Mouse (Mus musculus) liver, embryonic 14.5 days (tissue): Measurements from ENCODE around the gene Fbxo36. TPM values are rescaled to one million over a fixed set of nuclear protein-coding genes. Genes with fewer than 3 reads are reported as not detected.
A peak's percentile ranks its signal among the peaks of the same experiment; 100 is the strongest.

Experiments
- ATAC-seq: fragments of 200-750 bp; cut with Nextera tagmentation; 2 replicates; pipeline ENCODE4 v1.8.0; 2017; ENCODE audit warnings: moderate number of reproducible peaks, mild to moderate bottlenecking, moderate library complexity; ENCODE audit not compliant: insufficient read depth
- DNase-seq, 3 experiments: peaks; one replicate each; pipeline ENCODE4 v3.0.0-alpha.2; 2012 to 2013; ENCODE audit warnings: low read depth in 3 of 3, low spot score in 3 of 3
- H3K27ac ChIP-seq: fragments of 300-500 bp; sonication (generic); 2 replicates; pipeline ENCODE4 v1.5.1; 2014; ENCODE audit warnings: moderate library complexity, mild to moderate bottlenecking, control low read depth, inconsistent platforms
- H3K27me3 ChIP-seq: fragments of 300-500 bp; sonication (generic); 2 replicates; pipeline ENCODE4 v1.6.1; 2014; ENCODE audit warnings: mild to moderate bottlenecking, low read length, moderate library complexity; ENCODE audit not compliant: control insufficient read depth, insufficient read depth
- H3K36me3 ChIP-seq: fragments of 300-500 bp; sonication (generic); replicated peaks from 2 replicates; pipeline ENCODE4 v1.6.1; 2014; ENCODE audit warnings: low read depth; ENCODE audit not compliant: control insufficient read depth, insufficient read depth
- H3K4me1 ChIP-seq, 2 experiments: fragments of 200-500 bp in 1 of 2; fragments of 300-500 bp in 1 of 2; sonication (generic) in 1 of 2; replicated peaks; 2 replicates each; pipeline ENCODE4 v1.6.1; 2012 to 2014; ENCODE audit warnings: antibody characterized with exemption in 1 of 2, inconsistent platforms in 1 of 2, low read length in 1 of 2; ENCODE audit not compliant: control insufficient read depth in 2 of 2, insufficient read depth in 2 of 2
- H3K4me2 ChIP-seq: fragments of 300-500 bp; sonication (generic); 2 replicates; pipeline ENCODE4 v1.6.1; 2014; ENCODE audit warnings: low read depth, mild to moderate bottlenecking, control low read depth, moderate library complexity
- H3K4me3 ChIP-seq, 2 experiments: fragments of 200-500 bp in 1 of 2; fragments of 300-500 bp in 1 of 2; sonication (generic) in 1 of 2; 2 replicates each; pipeline ENCODE4 v1.5.1; 2012 to 2014; ENCODE audit warnings: low read depth in 2 of 2, low read length in 2 of 2, mild to moderate bottlenecking in 2 of 2, control low read depth in 1 of 2, inconsistent platforms in 1 of 2, moderate library complexity in 1 of 2; ENCODE audit not compliant: insufficient read depth in 1 of 2
- H3K9ac ChIP-seq: fragments of 300-500 bp; sonication (generic); replicated peaks from 2 replicates; pipeline ENCODE4 v1.6.1; 2014; ENCODE audit warnings: mild to moderate bottlenecking, control low read depth, moderate library complexity
- H3K9me3 ChIP-seq: fragments of 300-500 bp; sonication (generic); 2 replicates; pipeline ENCODE4 v1.6.1; 2016; ENCODE audit warnings: low read length, mixed read lengths; ENCODE audit not compliant: control insufficient read depth
- CTCF ChIP-seq: IDR thresholded peaks from 2 replicates; pipeline ENCODE4 v1.5.1; 2016; ENCODE audit warnings: antibody characterized with exemption, low read depth, control low read depth
- EP300 ChIP-seq: IDR thresholded peaks from 2 replicates; pipeline ENCODE4 v1.6.1; 2016; ENCODE audit warnings: antibody characterized with exemption, low read depth
- WGBS: fragments of 180-500 bp; shearing (Covaris S2); extraction: QIAGEN DNeasy Blood & Tissue Kit; methylation state at CpG from one replicate; pipeline ENCODE4 v1.1.7; 2014; ENCODE audit not compliant: insufficient replicate concordance; 5-methylcytosine and 5-hydroxymethylcytosine counted together
- polyA plus RNA-seq, 2 experiments: library from polyadenylated mRNA; depleted of rRNA in 1 of 2; stranded (reverse) in 1 of 2; unstranded in 1 of 2; fragments of >200 nt; fragmentation: Nextera tagmentation in 1 of 2; extraction: Ambion mirVana in 1 of 2; gene quantifications; 2 replicates each; pipeline versions ENCODE4 v1.2.1 to v1.2.3; 2012 to 2014

Fbxo36 gene
- polyA plus RNA-seq, 2 experiments: 4.0 to 9.0 TPM

GRCm38 (mm10) chr1:84879571-84880120 lies 40.0 kb downstream of the Fbxo36 start:
- no peaks in the 10 kb centered on the region for H3K4me1 ChIP-seq
- DNase-seq (no peak), ATAC-seq (no peak)
- no peak overlapping the region for H3K27ac ChIP-seq
- no peaks in the 10 kb centered on the region for H3K27me3 ChIP-seq
- no peak overlapping the region for H3K9ac ChIP-seq
- no peak for TF ChIP-seq CTCF
- TF ChIP-seq EP300: no peak
- 77% methylated on average over 8 of the region's 8 CpGs for WGBS
- H3K36me3 ChIP-seq: no peaks in the 10 kb centered on the region
- no peaks in the 10 kb centered on the region for H3K9me3 ChIP-seq
- no peak overlapping the region for H3K4me2 ChIP-seq
- no peak overlapping the region for H3K4me3 ChIP-seq

GRCm38 (mm10) chr1:84881248-84882065 lies 41.8 kb downstream of the Fbxo36 start:
- TF ChIP-seq CTCF (peak; percentile 52), EP300 (no peak)
- 56% methylated on average over 11 of the region's 11 CpGs for WGBS
- H3K4me3 ChIP-seq: no peak overlapping the region
- H3K27me3 ChIP-seq: no peaks in the 10 kb centered on the region
- DNase-seq (no peak), ATAC-seq (no peak)
- no peak overlapping the region for H3K27ac ChIP-seq
- H3K9ac ChIP-seq: no peak overlapping the region
- H3K9me3 ChIP-seq: no peaks in the 10 kb centered on the region
- no peaks in the 10 kb centered on the region for H3K4me1 ChIP-seq
- H3K36me3 ChIP-seq: no peaks in the 10 kb centered on the region
- no peak overlapping the region for H3K4me2 ChIP-seq

- no peaks in the 10 kb centered on the region for H3K27me3 ChIP-seq
- H3K9me3 ChIP-seq: no peaks in the 10 kb centered on the region
- no peaks in the 10 kb centered on the region for H3K4me1 ChIP-seq
- no peak overlapping the region for H3K27ac ChIP-seq
- TF ChIP-seq CTCF (no peak), EP300 (no peak)
- no peak overlapping the region for H3K9ac ChIP-seq
- no peak overlapping the region for H3K4me3 ChIP-seq
- H3K36me3 ChIP-seq: no peaks in the 10 kb centered on the region
- no peak for DNase-seq
- ATAC-seq: no peak
- H3K4me2 ChIP-seq: no peak overlapping the region
- 56% methylated on average over 2 of the region's 2 CpGs for WGBS
Measured at GRCm38 (mm10) chr1:84882066-84882532, 42.5 kb downstream of the Fbxo36 start.

- TF ChIP-seq EP300 (no peak), CTCF (no peak)
- 69% methylated on average over 4 of the region's 4 CpGs for WGBS
- DNase-seq (no peak), ATAC-seq (no peak)
- H3K27me3 ChIP-seq: no peaks in the 10 kb centered on the region
- H3K4me2 ChIP-seq: no peak overlapping the region
- no peaks in the 10 kb centered on the region for H3K4me1 ChIP-seq
- H3K4me3 ChIP-seq: no peak overlapping the region
- no peaks in the 10 kb centered on the region for H3K9me3 ChIP-seq
- H3K36me3 ChIP-seq: no peaks in the 10 kb centered on the region
- H3K27ac ChIP-seq: no peak overlapping the region
- no peak overlapping the region for H3K9ac ChIP-seq
Measured at GRCm38 (mm10) chr1:84882937-84883336, 43.3 kb downstream of the Fbxo36 start.

- Histone ChIP-seq H3K4me1 (no peaks in the 10 kb centered on the region), H3K9ac (no peak overlapping the region), H3K27me3 (no peaks in the 10 kb centered on the region), H3K36me3 (no peaks in the 10 kb centered on the region), H3K4me3 (no peak overlapping the region), H3K9me3 (no peaks in the 10 kb centered on the region), H3K27ac (no peak overlapping the region), H3K4me2 (no peak overlapping the region)
- DNase-seq (no peak), ATAC-seq (no peak)
- WGBS: 74% methylated on average over 4 of the region's 4 CpGs
- TF ChIP-seq CTCF (no peak), EP300 (no peak)
Measured at GRCm38 (mm10) chr1:84883889-84884288, 44.2 kb downstream of the Fbxo36 start.
